Comparison of ENCODE assay signal across 13 mouse cellular contexts in genomic region chr3:122049158-122049557, GRCm38 (mm10). TPM values are rescaled to one million over a fixed set of nuclear protein-coding genes. Genes with fewer than 3 reads are reported as not detected.
DNase-seq lines count a peak whose midpoint lies in the region; ATAC-seq and TF ChIP-seq lines count a peak whose summit lies in the region.
"Had no signal": no experiment of that assay in that cellular context is flagged by ENCODE, and none has a peak within 500 bp of the region (broad histone marks: within the 10 kb centered on the region; RNA-seq: fewer than 3 reads in every experiment).

No protein-coding gene starts in this region.

- DNase-seq in 3T3-L1 (ENCODE audit: low read depth, low spot score), result peak; percentile 81
- no peak for DNase-seq in thymus, postnatal 0 days (ENCODE audit: low spot score)
- DNase-seq in adrenal gland, postnatal 25 days, result no peak
- no peak for DNase-seq in thymus, postnatal 36 days
- DNase-seq: cerebellum, adult 9-11 months; heart, adult 18-20 months; heart, postnatal 14 days; kidney, postnatal 14 days had no signal

- H3K27ac ChIP-seq in embryonic facial prominence, embryonic 12.5 days, result peak overlapping the region; percentile 92
- 0 out of 2 replicates have a peak overlapping the region, but pooled peaks have one; percentile 22 for H3K27ac ChIP-seq in limb, embryonic 13.5 days
- H3K27ac ChIP-seq: macrophage; neural tube, embryonic 15.5 days had no signal

- 37% methylated on average over 6 of the region's 6 CpGs for WGBS in embryonic facial prominence, embryonic 12.5 days
- WGBS in limb, embryonic 13.5 days, result 49% methylated on average over 6 of the region's 6 CpGs

- H3K9me3 ChIP-seq in embryonic facial prominence, embryonic 12.5 days, result no peaks in the 10 kb centered on the region
- H3K9me3 ChIP-seq in limb, embryonic 13.5 days, result no peaks in the 10 kb centered on the region
- H3K9me3 ChIP-seq: neural tube, embryonic 15.5 days had no signal

- H3K36me3 ChIP-seq in C2C12 (ENCODE audit: control insufficient read depth, insufficient read depth), result no peaks in the 10 kb centered on the region
- H3K36me3 ChIP-seq in embryonic facial prominence, embryonic 12.5 days, result no peaks in the 10 kb centered on the region
- H3K36me3 ChIP-seq in limb, embryonic 13.5 days, result no peaks in the 10 kb centered on the region
- H3K36me3 ChIP-seq: neural tube, embryonic 15.5 days had no signal

- H3K27me3 ChIP-seq in C2C12 (ENCODE audit: control insufficient read depth, insufficient read depth, insufficient read length), result no peaks in the 10 kb centered on the region
- peaks cover 4% of the 10 kb centered on the region; the same call in 1 of the 2 replicates for H3K27me3 ChIP-seq in embryonic facial prominence, embryonic 12.5 days
- 0 out of 2 replicates have a peak, but pooled peaks cover 4% of the 10 kb centered on the region for H3K27me3 ChIP-seq in limb, embryonic 13.5 days

- no peaks in the 10 kb centered on the region for H3K79me2 ChIP-seq in C2C12 (ENCODE audit: control insufficient read depth, insufficient read depth)

- no peak overlapping the region for H3K9ac ChIP-seq in embryonic facial prominence, embryonic 12.5 days
- no peak overlapping the region for H3K9ac ChIP-seq in limb, embryonic 13.5 days
- H3K9ac ChIP-seq: neural tube, embryonic 15.5 days had no signal

- no peak overlapping the region for H3K4me2 ChIP-seq in embryonic facial prominence, embryonic 12.5 days (replicated peaks)
- H3K4me2 ChIP-seq in limb, embryonic 13.5 days (replicated peaks), result no peak overlapping the region

- H3K4me3 ChIP-seq in C2C12 (ENCODE audit: insufficient read depth, poor library complexity, severe bottlenecking), result no peak overlapping the region
- no peak overlapping the region for H3K4me3 ChIP-seq in embryonic facial prominence, embryonic 12.5 days
- no peak overlapping the region for H3K4me3 ChIP-seq in limb, embryonic 13.5 days
- H3K4me3 ChIP-seq: neural tube, embryonic 15.5 days had no signal

- peaks cover 61% of the 10 kb centered on the region for H3K4me1 ChIP-seq in embryonic facial prominence, embryonic 12.5 days
- H3K4me1 ChIP-seq in limb, embryonic 13.5 days, result peaks cover 62% of the 10 kb centered on the region

- no peak for TF ChIP-seq CTCF in C2C12 (IDR thresholded peaks at IDR 0.05; ENCODE audit: control insufficient read depth, insufficient read depth, insufficient read length)

- H3ac ChIP-seq in C2C12 (ENCODE audit: control insufficient read depth, insufficient read length, low read depth), result no peak overlapping the region

- H3K79me3 ChIP-seq in C2C12 (ENCODE audit: low read depth), result no peaks in the 10 kb centered on the region

- no peak for ATAC-seq in embryonic facial prominence, embryonic 12.5 days (ENCODE audit: insufficient number of reproducible peaks, insufficient read depth, low FRiP score, low TSS enrichment)
- no peak for ATAC-seq in limb, embryonic 13.5 days (ENCODE audit: low FRiP score, low read depth)

TF ChIP-seq in C2C12, 6 proteins besides CTCF, POLR2A, EP300 and RAD21:
- TF ChIP-seq FOSL1 (IDR thresholded peaks at IDR 0.05; ENCODE audit: insufficient read depth, low read length, poor library complexity, severe bottlenecking), result no peak
- TF ChIP-seq MAX (IDR thresholded peaks at IDR 0.05), result no peak
- TF ChIP-seq MYOG (IDR thresholded peaks at IDR 0.05; ENCODE audit: control insufficient read depth, extremely low read depth, insufficient read length), result no peak
- peak; percentile 64 for TF ChIP-seq USF1 (IDR thresholded peaks at IDR 0.05; ENCODE audit: low read depth)
- TF ChIP-seq CEBPB (IDR thresholded peaks at IDR 0.05; ENCODE audit: low read depth), result no peak
- TF ChIP-seq MYOD1 (IDR thresholded peaks at IDR 0.05; ENCODE audit: control insufficient read depth, insufficient read length, low read depth), result peak; percentile 96

RNA-seq across cellular contexts. Expression of gene Abca4, which starts 4.9 kb away (rescaled TPM):
- 0.02 TPM for polyA plus RNA-seq in C2C12 (2012; fragmentation: generic; extraction: Trizol)
- polyA plus RNA-seq in embryonic facial prominence, embryonic 12.5 days (2016; fragmentation: Nextera tagmentation; extraction: Ambion mirVana), result 1.2 and 1.3 TPM in 2 replicates
- 0.83 and 1.3 TPM in 2 replicates for polyA plus RNA-seq in limb, embryonic 13.5 days (2015; fragmentation: Nextera tagmentation; extraction: Ambion mirVana)
- polyA plus RNA-seq in thymus, postnatal 0 days (2015; fragmentation: Nextera tagmentation; extraction: Ambion mirVana), result 0.18 and 0.42 TPM in 2 replicates
- total RNA-seq in adrenal gland, postnatal 25 days (2021), result 2.1 and 5.1 TPM in 2 replicates
- polyA plus RNA-seq: macrophage had no signal
